Mouse (Mus musculus) bone marrow, adult 2 months (tissue): ENCODE measurements around the gene Acad12. TPM values are rescaled to one million over a fixed set of nuclear protein-coding genes. Genes with fewer than 3 reads are reported as not detected.
A peak's percentile ranks its signal among the peaks of the same experiment; 100 is the strongest.

Source experiments
- H3K27ac ChIP-seq: fragments of 200-500 bp; 2 replicates; pipeline ENCODE4 v1.5.1; 2012; ENCODE audit warnings: low read depth, mild to moderate bottlenecking, control low read depth, inconsistent platforms, low read length; ENCODE audit not compliant: control insufficient read depth, poor library complexity, insufficient read depth
- H3K4me1 ChIP-seq: fragments of 200-500 bp; 2 replicates; pipeline ENCODE4 v1.6.1; 2011; ENCODE audit warnings: low read length; ENCODE audit not compliant: control insufficient read depth, insufficient read depth
- H3K4me3 ChIP-seq: fragments of 200-500 bp; replicated peaks from 2 replicates; pipeline ENCODE3; 2011; ENCODE audit warnings: mild to moderate bottlenecking, low read depth, low read length, control low read depth; ENCODE audit not compliant: control insufficient read depth
- CTCF ChIP-seq: fragments of 200-500 bp; IDR thresholded peaks from 2 replicates; pipeline ENCODE4 v1.5.1; 2011; ENCODE audit warnings: low read length, control low read depth; ENCODE audit not compliant: control insufficient read depth, insufficient read depth
- POLR2A ChIP-seq: fragments of 200-500 bp; IDR thresholded peaks from 2 replicates; pipeline ENCODE4 v1.6.1; 2011; ENCODE audit warnings: low read depth, mild to moderate bottlenecking, control low read depth, low read length, borderline replicate concordance; ENCODE audit not compliant: control insufficient read depth
- WGBS: fragments of 180-500 bp; shearing (Covaris S2); methylation state at CpG from one replicate; pipeline ENCODE4 v1.1.7; 2018; 5-methylcytosine and 5-hydroxymethylcytosine counted together
- polyA plus RNA-seq: library from polyadenylated mRNA; stranded (reverse); fragments of >200 nt; gene quantifications from 2 replicates; pipeline ENCODE4 v1.2.4, GENCODE M21; 2011; ENCODE audit warnings: low replicate concordance; ENCODE audit not compliant: missing spikeins, insufficient read depth, insufficient read length

The Acad12 gene
- 1.3 and 2.1 TPM in 2 replicates for polyA plus RNA-seq

GRCm38 (mm10) chr5:121618592-121619513, at the start of gene Acad12:
TSS of gene Acad12 (minus strand) at chr5:121618938.
- TF ChIP-seq POLR2A (peak; percentile 99), CTCF (no peak)
- under 1% methylated on average over 55 of the region's 58 CpGs for WGBS
- H3K27ac ChIP-seq, result peak within 1 kb of the TSS; percentile 69
- H3K4me1 ChIP-seq, result no peaks in the 10 kb centered on the region
- H3K4me3 ChIP-seq, result peak within 1 kb of the TSS; percentile 94

- WGBS, result 82% methylated on average over 6 of the region's 6 CpGs
- Histone ChIP-seq H3K4me3 (no peak overlapping the region), H3K27ac (no peak overlapping the region), H3K4me1 (no peaks in the 10 kb centered on the region)
- no peak for TF ChIP-seq POLR2A
Measured at GRCm38 (mm10) chr5:121668411-121668810, 49.7 kb upstream of the Acad12 start.

- WGBS, result 64% methylated on average over 4 of the region's 4 CpGs
- TF ChIP-seq POLR2A, result no peak
- no peak for TF ChIP-seq CTCF
Measured at GRCm38 (mm10) chr5:121667067-121667466, 48.3 kb upstream of the Acad12 start.

GRCm38 (mm10) chr5:121664971-121665370, 46.2 kb upstream of the Acad12 start:
- 93% methylated on average over 9 of the region's 9 CpGs for WGBS
- Histone ChIP-seq H3K4me1 (peaks cover 2% of the 10 kb centered on the region; the same call in 1 of the 2 replicates), H3K4me3 (no peak overlapping the region), H3K27ac (no peak overlapping the region)
- no peak for TF ChIP-seq CTCF

More at GRCm38 (mm10) chr5:121667067-121667466, 48.3 kb upstream of the Acad12 start:
- Histone ChIP-seq H3K27ac (no peak overlapping the region), H3K4me1 (no peaks in the 10 kb centered on the region; the same call in 1 of the 2 replicates), H3K4me3 (no peak overlapping the region)

GRCm38 (mm10) chr5:121664078-121664477, 45.3 kb upstream of the Acad12 start:
- TF ChIP-seq POLR2A, result no peak
- no peak for TF ChIP-seq CTCF
- WGBS, result 88% methylated on average over 6 of the region's 6 CpGs
- no peak overlapping the region for H3K4me3 ChIP-seq
- peaks cover 2% of the 10 kb centered on the region; the same call in 1 of the 2 replicates for H3K4me1 ChIP-seq
- no peak overlapping the region for H3K27ac ChIP-seq

- peaks cover 2% of the 10 kb centered on the region; the same call in 1 of the 2 replicates for H3K4me1 ChIP-seq
- 85% methylated on average over 8 of the region's 8 CpGs for WGBS
- no peak for TF ChIP-seq POLR2A
- TF ChIP-seq CTCF, result no peak
Measured at GRCm38 (mm10) chr5:121663456-121663855, 44.7 kb upstream of the Acad12 start.

GRCm38 (mm10) chr5:121661494-121661893, 42.8 kb upstream of the Acad12 start:
- 88% methylated on average over 5 of the region's 5 CpGs for WGBS
- Histone ChIP-seq H3K27ac (no peak overlapping the region), H3K4me3 (peak overlapping the region; percentile 72), H3K4me1 (peaks cover 2% of the 10 kb centered on the region; the same call in 1 of the 2 replicates)
- TF ChIP-seq CTCF (no peak), POLR2A (no peak)

More at GRCm38 (mm10) chr5:121663456-121663855, 44.7 kb upstream of the Acad12 start:
- H3K27ac ChIP-seq, result no peak overlapping the region
- H3K4me3 ChIP-seq, result no peak overlapping the region

GRCm38 (mm10) chr5:121660897-121661254, 42.1 kb upstream of the Acad12 start:
- Histone ChIP-seq H3K4me3 (peak overlapping the region; percentile 72), H3K27ac (peak overlapping the region; percentile 84), H3K4me1 (peaks cover 2% of the 10 kb centered on the region; the same call in 1 of the 2 replicates)
- TF ChIP-seq POLR2A (no peak), CTCF (no peak)
- under 1% methylated on average over 26 of the region's 26 CpGs for WGBS
